Mouse (Mus musculus) embryonic fibroblast, embryonic 13.5 days (primary cell): ENCODE results near the gene Lck. TPM values are rescaled to one million over a fixed set of nuclear protein-coding genes. Genes with fewer than 3 reads are reported as not detected.

ENCODE experiments used
- H3K27ac ChIP-seq: 2 replicates; pipeline ENCODE4 v1.5.1; 2012; ENCODE audit warnings: low read length, control low read depth, inconsistent platforms; ENCODE audit not compliant: insufficient read depth
- H3K4me1 ChIP-seq: 2 replicates; pipeline ENCODE4 v1.6.1; 2011; ENCODE audit warnings: low read length; ENCODE audit not compliant: control insufficient read depth, insufficient read depth
- H3K4me3 ChIP-seq: 2 replicates; pipeline ENCODE4 v1.5.1; 2011; ENCODE audit warnings: mild to moderate bottlenecking, control low read depth, low read length; ENCODE audit not compliant: insufficient read depth
- CTCF ChIP-seq: IDR thresholded peaks from 2 replicates; pipeline ENCODE4 v1.5.1; 2011; ENCODE audit warnings: mild to moderate bottlenecking, control low read depth, low read length, moderate library complexity, borderline replicate concordance; ENCODE audit not compliant: insufficient read depth
- POLR2A ChIP-seq: IDR thresholded peaks from 2 replicates; pipeline ENCODE4 v1.6.1; 2011; ENCODE audit warnings: low read depth, mild to moderate bottlenecking, control low read depth, low read length, moderate library complexity
- polyA plus RNA-seq: library from polyadenylated mRNA; stranded (reverse); fragments of >200 nt; gene quantifications from 2 replicates; pipeline ENCODE4 v1.2.4, GENCODE M21; 2011; ENCODE audit warnings: low read depth; ENCODE audit not compliant: missing spikeins, insufficient read length

Lck gene
- polyA plus RNA-seq, 1 experiment: 5.2 TPM

DNA sequence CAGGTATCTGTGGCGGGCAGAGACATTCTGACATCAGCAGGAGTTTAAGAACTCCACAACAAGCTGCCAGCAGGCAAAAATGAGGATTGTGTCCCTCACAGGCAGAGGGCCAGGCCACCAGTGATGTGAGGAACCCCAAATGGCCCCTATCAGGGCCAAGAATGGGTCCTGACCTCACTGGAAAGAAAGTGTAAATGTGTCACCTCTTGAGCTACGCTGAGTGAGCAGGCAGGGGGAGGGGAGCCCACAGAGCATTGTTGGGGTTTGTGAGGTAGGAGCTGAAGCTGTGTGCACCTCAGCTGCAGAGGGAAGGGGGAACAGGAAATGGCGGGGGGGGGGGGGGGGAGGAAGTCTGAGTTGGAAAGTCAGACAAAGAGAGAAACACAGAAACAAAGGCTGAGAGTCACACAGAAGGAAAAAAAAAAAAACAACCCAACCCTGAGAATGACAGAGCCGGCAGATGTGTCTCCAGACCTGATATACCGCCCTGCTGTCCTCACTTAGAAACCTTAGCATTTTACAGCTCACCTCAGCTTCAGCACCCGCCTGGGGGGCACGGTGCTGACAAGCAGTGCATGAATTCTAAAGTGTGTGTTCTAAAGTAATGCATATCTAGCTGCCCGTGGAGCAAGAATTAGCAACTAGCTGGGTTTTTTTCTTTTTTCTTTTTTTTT lies 1.9 kb upstream of the Lck start:
- H3K27ac ChIP-seq: no peak overlapping the region
- TF ChIP-seq CTCF: no peak
- no peak overlapping the region for H3K4me3 ChIP-seq
- H3K4me1 ChIP-seq: no peaks in the 10 kb centered on the region

GRCm38 (mm10) chr4:129573093-129573370 lies 409 bp downstream of the Lck start:
- H3K4me3 ChIP-seq: no peak overlapping the region
- TF ChIP-seq POLR2A: no peak
- no peak for TF ChIP-seq CTCF
- H3K27ac ChIP-seq: no peak overlapping the region
- H3K4me1 ChIP-seq: no peaks in the 10 kb centered on the region

DNA sequence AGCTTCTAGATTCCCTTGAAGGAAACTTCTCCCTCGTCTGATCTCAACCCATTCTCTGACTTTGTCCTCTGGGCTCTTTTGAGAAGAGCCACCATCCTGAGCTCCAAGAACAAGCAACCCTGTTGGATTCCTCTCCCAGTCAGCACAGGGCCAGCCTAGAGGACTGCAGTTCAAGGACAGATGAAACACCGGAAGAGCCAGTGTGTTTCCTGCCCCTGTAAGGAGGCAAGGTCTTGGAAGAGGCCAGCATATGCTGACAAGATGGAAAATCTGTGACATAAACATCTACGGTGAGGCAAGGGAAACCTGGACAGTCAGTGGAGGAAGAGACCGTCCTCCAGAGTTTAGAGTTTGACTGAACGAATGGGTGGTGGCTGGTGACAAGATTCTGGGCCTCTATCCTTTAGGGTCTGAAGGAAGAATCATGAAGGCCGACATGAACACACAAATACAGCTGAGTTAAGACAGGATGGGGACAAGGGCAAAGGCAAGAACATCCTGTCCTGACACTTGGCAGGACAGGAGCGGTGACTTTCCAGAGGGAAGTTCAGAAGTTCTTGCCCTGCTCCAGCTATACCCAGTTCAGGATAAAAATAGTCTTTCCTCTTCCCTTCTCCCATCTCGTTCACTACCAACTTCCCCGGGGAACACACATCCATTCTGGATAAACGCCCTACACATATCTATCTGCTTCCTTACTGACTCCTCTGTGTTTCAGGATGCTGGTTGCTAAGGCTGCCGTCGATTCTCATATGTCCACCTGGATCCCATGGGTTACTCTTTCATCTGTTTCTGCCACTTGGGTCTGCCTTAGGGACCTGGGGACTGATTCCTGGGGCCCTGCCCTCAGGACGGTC lies 977 bp downstream of the Lck start:
- TF ChIP-seq CTCF (no peak), POLR2A (no peak)
- Histone ChIP-seq H3K4me1 (no peaks in the 10 kb centered on the region), H3K4me3 (no peak overlapping the region), H3K27ac (no peak overlapping the region)

- TF ChIP-seq POLR2A (no peak), CTCF (no peak)
- Histone ChIP-seq H3K4me3 (no peak overlapping the region), H3K4me1 (no peaks in the 10 kb centered on the region), H3K27ac (no peak overlapping the region)
Observed at GRCm38 (mm10) chr4:129571551-129572084, 1.8 kb downstream of the Lck start.

DNA sequence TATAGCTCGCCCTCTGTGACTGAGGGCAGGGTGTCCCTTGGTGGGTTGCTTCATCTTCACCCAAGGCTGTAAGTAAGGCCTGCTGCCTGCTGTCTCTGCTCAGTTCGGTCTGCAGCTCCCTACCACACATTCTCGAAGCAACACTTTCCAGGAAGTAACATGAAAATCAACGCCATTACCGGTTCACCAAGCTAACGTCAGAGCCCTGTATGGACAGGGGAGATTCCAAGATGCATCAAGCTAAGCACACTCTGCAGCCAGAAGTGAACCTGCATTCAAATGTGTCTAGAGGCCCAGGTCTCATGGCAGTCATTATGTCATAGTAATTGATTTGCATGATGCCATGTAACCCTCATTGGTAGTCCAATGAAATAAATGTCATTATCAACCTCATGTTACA lies 3.4 kb downstream of the Lck start:
- H3K27ac ChIP-seq: no peak overlapping the region
- H3K4me1 ChIP-seq: no peaks in the 10 kb centered on the region
- TF ChIP-seq CTCF (no peak), POLR2A (no peak)
- H3K4me3 ChIP-seq: no peak overlapping the region

DNA sequence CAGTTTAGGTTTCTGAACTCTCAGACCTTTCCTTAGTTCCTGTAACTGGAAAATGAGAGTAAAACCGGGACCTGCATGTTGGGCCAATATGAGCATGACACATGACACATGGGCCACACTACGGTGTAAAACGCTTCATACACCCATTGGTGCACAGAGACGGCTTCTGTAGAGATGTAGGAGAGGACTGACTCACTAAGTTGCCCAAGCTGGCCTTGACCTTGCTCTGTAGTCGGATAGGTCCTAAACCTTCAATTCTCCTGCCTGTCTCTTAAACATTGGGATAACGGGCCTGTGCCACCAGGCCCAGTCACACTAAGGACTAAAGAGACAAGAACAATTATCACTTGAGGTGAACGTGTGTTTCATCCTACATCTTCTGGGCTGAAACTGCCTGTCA lies 5.1 kb downstream of the Lck start:
- Histone ChIP-seq H3K27ac (no peak overlapping the region), H3K4me3 (no peak overlapping the region), H3K4me1 (no peaks in the 10 kb centered on the region)
- no peak for TF ChIP-seq POLR2A
- no peak for TF ChIP-seq CTCF

DNA sequence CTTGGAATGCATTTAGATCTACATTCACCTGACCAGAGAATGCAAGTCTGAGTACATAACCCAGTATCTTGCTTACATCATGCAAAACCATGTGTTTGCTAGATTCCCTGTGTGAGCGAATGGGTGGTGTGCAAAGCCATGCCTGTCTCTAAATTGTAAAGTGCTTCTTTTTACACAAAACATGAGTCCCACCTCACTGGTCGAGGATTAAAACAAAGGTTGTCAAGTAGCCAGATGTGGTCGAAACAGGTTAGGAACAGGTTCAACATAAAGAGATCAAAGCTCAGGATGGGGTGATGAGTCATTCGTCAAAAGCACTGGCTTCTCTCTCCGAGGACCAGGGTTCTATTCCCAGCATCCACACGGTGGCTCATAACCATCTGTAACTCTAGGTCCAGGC lies 8.3 kb downstream of the Lck start:
- no peak for TF ChIP-seq POLR2A
- TF ChIP-seq CTCF: no peak
- Histone ChIP-seq H3K4me3 (no peak overlapping the region), H3K27ac (no peak overlapping the region), H3K4me1 (no peaks in the 10 kb centered on the region)

DNA sequence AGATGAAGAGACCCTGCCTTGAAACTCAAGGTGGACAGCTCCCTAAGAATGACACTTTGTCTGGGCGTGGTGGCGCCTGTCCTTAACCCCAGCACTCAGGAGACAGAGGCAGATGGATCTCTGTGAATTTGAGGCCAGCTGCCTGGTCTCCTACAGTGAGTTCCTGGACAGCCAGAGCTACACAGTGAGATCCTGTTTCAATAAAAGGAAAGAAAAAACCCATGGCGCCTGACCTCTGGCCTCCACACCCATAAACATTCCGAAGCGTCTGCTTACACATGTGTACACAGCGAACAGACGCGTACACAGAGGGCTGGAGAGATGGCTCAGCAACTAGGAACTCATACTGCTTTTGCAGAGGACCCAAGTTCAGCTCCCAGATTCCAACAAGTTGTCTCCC lies 9.7 kb downstream of the Lck start:
- Histone ChIP-seq H3K4me1 (no peaks in the 10 kb centered on the region), H3K4me3 (no peak overlapping the region), H3K27ac (no peak overlapping the region)
- TF ChIP-seq CTCF (no peak), POLR2A (no peak)

DNA sequence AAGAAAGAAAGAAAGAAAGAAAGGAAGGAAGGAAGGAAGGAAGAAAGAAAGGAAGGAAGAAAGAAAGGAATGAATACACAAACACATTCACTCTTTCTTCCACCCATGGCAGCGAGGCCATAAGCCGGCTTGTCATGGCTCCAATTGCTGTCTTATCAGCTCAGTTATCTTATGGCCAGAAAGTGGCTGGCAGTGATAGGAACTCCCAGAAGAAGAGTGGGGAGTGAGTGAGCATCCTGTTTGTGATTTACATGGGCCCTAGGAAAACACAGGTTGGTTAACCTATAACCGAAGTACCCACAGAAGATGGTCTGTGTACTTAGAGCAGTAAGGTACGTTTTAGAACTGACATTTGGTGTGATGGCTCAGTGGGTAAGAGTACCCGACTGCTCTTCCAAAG lies 12.3 kb downstream of the Lck start:
- H3K27ac ChIP-seq: no peak overlapping the region
- H3K4me3 ChIP-seq: no peak overlapping the region
- no peaks in the 10 kb centered on the region for H3K4me1 ChIP-seq
- TF ChIP-seq CTCF (no peak), POLR2A (no peak)

- Histone ChIP-seq H3K27ac (no peak overlapping the region), H3K4me1 (no peaks in the 10 kb centered on the region), H3K4me3 (no peak overlapping the region)
- TF ChIP-seq POLR2A: no peak
- no peak for TF ChIP-seq CTCF
Observed at GRCm38 (mm10) chr4:129558321-129558955, 15.0 kb downstream of the Lck start.
